Mouse (Mus musculus): Measurements from ENCODE around the gene Bicral.

The Bicral gene

DNA sequence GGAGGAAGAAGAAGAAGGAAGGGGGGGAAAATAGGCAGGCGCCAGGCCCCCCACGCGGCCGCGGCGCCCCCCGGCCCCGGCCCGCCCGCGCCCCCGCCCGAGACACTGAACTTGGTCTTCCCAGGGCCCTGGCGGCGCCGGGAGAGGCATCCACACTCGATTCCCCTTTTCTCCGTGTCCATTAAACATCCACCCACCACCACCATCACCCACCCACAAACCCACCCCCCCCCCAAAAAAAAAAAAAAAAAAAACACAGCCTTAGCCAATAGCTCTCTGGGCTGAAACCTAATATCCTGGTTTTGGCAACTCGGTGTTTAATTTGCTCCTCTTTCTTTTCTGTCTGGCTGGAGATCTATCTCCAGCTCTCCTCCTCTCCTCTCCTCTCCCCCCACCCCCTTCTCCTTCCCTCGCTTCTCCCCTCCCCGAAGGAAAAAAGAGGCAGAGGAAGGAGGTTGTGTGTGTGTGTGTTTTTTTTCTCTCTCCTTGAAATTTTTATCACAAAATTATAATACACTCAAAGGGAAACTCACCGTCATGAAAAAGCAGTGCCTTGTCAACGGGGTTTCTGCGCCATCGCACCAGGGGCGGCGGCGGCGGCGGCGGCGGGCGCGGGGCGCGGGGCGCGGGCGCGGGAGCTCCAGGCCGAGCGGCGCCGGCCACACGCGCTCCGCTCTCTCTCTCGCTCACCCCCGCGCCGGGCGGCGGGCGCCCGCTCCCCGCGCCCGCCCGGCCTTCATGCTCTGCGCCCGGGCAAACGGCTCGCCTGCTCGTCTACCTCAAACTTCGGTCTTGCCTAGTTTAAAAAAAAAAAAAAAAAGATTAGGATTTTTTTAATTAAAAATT, at the start of gene Bicral:
Bicral (minus strand) TSS at position 580 of the 846 bp plus-strand sequence.
- peak; percentile 79 for DNase-seq (ENCODE audit: low read depth, low spot score)

GRCm38 (mm10) chr17:46903876-46904490, 45.7 kb upstream of the Bicral start:
- peak; percentile 89 for DNase-seq (ENCODE audit: low read depth, low spot score)

GRCm38 (mm10) chr17:46900941-46901340, 42.7 kb upstream of the Bicral start:
- no peak for DNase-seq (ENCODE audit: low read depth, low spot score)

DNA sequence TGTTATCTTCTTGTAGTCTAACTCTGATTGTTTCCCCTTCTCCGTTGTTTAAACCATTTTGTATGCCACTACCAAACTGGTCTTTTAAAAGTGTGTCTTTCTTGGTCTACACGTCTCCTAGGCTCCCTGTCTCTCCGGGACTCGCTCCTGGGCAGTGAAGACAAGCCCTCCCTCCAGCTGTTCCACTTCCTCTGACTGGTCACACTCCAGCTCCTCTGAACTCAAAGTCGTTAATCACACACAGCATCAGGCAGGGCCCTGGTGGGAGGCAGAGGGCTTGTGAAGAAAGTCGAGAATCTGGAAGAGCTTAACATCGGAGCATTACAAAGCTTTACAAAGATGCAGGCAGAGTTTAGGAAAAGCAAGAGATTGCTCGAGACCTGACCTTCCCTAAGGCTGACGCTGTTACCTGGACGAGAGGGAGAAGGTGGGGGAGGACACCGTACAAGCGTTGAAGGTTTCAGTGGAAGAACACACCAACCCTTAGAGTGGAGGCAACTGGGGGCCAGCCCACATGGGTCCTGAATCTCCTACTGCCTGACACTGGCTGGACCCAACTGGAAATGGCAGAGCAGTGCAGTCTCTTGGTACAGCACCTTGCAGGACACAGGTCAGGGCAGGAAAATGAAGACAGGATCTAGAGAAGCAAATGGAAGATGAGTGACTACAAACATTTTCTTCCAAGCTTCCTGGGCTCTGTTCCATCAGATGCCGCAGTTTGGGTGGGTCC, 39.1 kb upstream of the Bicral start:
- no peak for DNase-seq (ENCODE audit: low read depth, low spot score)

DNA sequence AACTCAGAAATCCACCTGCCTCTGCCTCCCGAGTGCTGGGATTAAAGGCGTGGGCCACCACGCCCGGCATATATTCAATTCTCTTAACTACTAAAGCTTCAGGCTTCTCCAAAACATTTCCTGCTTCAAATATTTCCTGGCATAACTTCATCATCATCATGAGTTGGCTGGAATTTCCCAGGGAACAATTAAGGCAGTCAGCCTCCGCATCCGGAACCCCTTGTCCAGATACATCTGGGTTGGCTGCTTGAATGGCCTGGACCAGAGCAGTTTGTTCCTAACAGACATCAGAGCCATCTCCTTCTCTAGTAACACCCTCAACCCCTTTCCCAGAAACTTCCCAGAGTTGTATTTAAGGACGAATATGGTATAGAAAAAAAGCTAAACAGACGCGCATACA, 37.1 kb upstream of the Bicral start:
- no peak for DNase-seq (ENCODE audit: low read depth, low spot score)

GRCm38 (mm10) chr17:46890843-46891594, 32.7 kb upstream of the Bicral start:
- DNase-seq (ENCODE audit: low read depth, low spot score), result peak; percentile 71

DNA sequence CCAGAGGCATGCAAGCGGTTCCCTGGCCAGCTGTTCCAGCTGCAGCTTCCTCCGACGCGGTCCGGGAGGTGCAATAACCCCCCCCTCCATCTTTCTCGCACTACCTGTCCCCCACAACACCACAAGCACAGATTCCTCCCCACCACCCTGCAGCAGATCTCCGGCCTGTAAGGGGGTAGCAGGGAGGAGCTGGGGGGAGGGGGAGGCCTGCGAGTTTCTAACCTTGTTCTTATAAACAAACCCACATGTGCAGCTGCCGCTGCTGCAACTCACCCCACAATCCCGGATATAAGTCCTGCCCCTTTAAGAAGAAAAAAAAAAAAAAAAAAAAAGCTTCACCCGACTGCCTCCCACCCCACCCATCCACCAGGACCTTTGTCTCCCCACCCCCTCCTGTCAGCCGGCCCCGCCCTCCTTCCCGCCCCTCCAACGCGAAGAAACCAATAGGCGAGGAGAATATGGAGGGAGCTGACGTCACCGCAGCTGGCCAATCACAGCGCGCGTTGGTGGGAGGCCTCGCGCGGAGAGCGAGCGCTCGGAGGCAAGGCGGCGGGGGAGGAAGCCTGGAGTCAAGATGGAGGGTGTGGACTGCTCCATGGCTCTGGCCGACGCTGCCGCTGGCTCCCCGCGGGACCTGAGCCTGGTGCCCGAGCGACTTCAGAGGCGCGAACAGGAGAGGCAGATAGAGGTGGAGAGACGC, 32.0 kb upstream of the Bicral start, which contains the start of gene Tbcc:
Tbcc (plus strand) TSS at position 569 of the 700 bp plus-strand sequence.
- DNase-seq (ENCODE audit: low read depth, low spot score), result peak; percentile 100

- DNase-seq (ENCODE audit: low read depth, low spot score), result peak; percentile 92
Measured at GRCm38 (mm10) chr17:46889450-46890084, 31.3 kb upstream of the Bicral start.

DNA sequence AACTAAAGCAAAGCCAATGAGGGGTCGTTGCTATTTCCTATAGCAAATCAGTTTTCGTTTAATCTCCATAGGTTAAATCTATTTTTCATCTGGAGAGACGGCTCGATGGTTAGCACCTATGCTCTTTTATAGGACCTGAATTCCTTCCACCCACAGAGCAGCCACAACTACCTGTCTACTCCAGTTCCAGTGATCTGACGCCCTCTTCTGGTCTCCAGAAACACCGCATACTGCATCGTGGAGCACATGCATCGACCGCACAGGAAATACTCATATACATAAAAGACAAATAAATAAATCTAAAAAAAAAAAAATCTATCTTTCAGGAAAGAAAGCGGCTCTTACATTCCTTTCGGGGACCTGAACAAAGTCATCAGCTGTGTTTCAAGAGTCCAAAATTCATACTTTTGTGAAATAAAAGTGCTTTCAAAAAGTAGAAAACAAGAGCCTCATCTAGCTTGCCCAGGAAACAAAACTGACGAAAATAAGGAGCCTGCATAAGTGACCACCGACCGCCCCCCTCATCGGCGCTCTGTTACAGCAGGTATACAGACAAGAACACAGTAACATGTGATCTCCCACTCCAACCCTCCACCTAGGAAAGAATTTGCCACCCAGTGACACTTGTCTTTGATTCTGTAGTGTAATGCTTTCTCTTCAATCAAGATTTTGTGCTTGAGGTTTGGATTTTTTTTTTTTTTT, 30.4 kb upstream of the Bicral start:
- DNase-seq (ENCODE audit: low read depth, low spot score), result peak; percentile 90

DNA sequence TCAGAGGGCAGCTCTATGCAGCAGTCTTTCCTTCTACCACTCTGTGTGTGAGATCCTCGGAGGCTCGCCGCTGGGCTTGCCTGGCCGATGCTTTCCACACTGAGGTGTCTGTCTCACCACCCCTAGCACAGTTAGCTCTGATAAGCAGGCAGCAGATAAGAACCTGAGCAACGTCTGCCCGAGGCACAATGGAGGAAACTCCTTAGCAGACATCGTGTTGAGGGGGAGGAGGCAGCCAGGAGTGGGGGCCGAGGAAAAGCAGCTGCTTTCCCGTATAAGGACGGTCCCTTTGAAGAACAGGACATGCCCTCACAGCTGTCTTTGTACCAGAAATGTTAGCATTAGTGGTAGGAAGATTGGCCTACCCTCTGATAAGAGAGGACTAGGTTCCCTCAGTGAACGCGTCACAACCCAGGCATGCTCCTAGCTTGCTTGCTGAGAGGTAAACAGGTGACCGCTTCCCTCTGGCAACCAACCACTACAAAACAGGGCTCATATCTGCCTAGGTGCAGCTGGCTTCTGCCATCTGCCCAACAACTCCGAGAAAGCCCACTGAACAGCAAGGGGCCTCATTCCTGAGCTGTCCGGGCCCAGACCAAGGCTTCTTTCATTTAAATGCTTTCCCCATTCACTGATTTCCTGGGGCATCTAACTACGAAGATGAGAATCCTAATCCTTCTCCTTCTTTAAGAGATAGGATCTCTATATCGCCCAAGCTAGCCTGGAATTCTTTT, 27.8 kb upstream of the Bicral start:
- peak; percentile 51 for DNase-seq (ENCODE audit: low read depth, low spot score)

DNA sequence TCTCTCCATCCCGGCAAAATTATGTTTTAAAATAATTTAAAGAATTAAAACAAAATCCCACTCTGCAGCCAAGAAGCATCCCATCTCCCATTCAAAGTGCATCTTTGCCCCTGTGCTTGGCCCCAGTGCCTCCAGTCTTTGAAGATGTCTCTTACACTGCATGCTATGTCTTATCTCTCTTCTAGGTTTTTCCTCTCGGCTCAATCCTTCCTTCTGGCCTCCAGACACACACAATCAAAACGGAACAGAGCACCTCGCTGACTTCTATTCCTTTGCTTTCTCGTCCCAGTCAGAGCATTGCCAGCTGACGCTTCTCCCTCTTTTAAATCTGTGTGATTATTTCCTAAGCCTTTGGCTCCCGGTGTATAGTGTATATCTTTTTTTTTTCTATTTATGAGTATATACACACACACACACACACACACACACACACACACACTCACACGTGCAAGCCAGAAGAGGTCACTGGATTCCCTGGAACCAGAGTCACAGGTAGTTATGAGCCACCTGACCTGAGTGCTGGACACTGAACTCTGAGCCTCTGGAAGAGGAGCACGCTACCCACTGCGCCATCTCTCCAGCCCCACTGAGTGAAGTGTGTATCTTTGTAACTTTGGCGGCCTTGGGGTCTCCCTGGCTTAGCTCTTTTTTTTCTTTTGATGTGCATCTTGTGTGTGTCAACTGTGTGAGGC, 27.1 kb upstream of the Bicral start:
- no peak for DNase-seq (ENCODE audit: low read depth, low spot score)

DNA sequence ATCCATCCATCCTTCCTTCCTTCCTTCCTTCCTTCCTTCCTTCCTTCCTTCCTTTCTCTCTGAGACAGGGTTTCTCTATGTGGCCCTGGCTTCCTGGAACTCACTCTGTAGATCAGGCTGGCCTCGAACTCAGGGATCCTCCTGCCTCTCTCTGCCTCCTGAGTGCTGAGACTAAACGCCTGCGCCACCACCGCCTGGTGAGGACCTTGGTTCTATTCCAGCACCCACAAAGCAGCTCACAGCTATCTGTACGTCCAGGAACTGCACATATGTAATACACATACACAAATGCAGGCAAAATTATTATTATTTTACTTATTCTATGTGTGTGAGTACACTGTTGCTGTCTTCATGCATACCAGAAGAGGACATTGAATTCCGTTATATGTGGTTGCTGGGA, 26.5 kb upstream of the Bicral start:
- no peak for DNase-seq (ENCODE audit: low read depth, low spot score)

DNA sequence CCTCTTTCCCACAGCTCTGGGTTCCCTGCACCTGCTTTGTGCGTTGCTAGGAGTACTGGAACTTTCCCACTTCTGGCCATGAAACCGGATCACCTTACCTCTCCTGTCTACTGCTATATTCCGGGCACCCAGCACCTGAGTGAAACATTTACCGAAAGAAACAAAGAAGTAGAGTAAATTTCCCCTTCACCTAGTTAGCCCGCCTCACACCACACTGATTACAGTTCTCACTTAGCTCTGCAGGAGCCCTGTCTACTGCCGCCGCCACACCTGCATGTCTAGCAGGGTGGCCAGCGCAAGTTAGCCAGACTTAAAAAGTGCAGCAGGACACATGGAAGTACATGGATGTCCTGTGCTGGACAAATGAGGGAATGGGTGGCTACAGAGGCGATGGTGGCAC, 24.8 kb upstream of the Bicral start:
- no peak for DNase-seq (ENCODE audit: low read depth, low spot score)

- DNase-seq (ENCODE audit: low read depth, low spot score), result peak; percentile 45
Measured at GRCm38 (mm10) chr17:46881728-46882127, 23.4 kb upstream of the Bicral start.

GRCm38 (mm10) chr17:46880322-46880721, 22.0 kb upstream of the Bicral start:
- DNase-seq (ENCODE audit: low read depth, low spot score), result no peak

DNA sequence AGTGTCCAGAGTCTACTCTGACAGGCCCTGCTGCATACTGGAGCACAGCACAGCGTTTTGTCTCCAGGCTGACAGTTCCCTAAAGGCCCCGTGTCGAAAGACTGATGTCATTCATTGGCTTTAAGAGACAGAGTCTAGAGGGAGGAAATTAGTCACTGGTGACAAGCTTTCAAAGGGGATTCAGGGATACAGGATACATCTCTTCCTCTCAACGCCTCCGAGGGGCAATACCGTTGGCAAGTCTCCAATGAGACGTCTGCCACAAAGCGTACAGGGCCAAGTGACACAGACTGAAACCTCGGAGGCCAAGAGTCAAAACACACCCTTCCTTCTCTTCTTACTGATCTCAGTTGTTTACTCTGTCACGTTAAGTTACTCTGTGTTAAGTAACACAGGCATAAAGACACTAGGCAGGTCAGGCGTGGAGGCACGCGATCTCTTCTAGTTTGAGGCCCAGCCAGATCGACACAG, 21.6 kb upstream of the Bicral start:
- DNase-seq (ENCODE audit: low read depth, low spot score), result no peak

- DNase-seq (ENCODE audit: low read depth, low spot score), result no peak
Measured at GRCm38 (mm10) chr17:46877061-46877460, 18.8 kb upstream of the Bicral start.

DNA sequence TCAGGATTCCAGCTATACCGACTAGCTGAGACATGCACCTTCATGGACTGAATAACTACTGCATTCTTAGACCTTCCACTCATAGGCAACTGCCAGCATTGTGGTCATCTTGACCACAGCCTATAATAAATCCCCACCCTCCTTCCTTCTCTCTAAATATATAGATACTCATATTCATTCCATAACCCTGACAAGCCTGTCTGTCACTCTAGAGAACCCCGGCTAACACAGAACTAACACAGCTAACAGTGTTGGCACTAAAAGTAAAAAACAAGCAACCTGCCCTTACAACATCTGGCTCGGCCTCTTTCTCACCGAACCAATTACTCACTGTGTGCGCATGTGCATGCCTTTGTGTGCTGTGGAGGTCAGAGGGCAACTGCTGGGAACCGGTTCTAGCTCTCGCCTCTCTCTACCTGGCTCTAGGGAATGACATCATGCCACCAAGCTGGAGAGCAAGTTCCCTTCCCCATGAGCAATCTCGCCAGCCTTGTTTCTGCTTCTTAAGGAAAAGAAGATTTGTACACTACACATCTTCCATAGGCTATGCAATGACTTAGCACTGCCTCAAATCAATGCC, 18.2 kb upstream of the Bicral start:
- no peak for DNase-seq (ENCODE audit: low read depth, low spot score)

Data from brain, adult 2 months (tissue).